ENCODE assay signal across 7 mouse cellular contexts in genomic region chr1:36939506-36940380, GRCm38 (mm10). TPM values are rescaled to one million over a fixed set of nuclear protein-coding genes. Genes with fewer than 3 reads are reported as not detected.
DNase-seq lines count a peak whose midpoint lies in the region; ATAC-seq and TF ChIP-seq lines count a peak whose summit lies in the region.

No protein-coding gene starts in this region.

- peak overlapping the region; percentile 97 for H3K9ac ChIP-seq in embryonic facial prominence, embryonic 12.5 days
- H3K9ac ChIP-seq in limb, embryonic 12.5 days (replicated peaks), result peak overlapping the region; percentile 92
- H3K9ac ChIP-seq in midbrain, embryonic 15.5 days, result peak overlapping the region; percentile 97

- TF ChIP-seq CTCF in kidney, adult 2 months (conservative IDR thresholded peaks at IDR 0.05; ENCODE audit: insufficient read depth, insufficient read length, low read depth, low read length), result no peak
- TF ChIP-seq CTCF in spleen, adult 2 months (IDR thresholded peaks at IDR 0.05; ENCODE audit: extremely low read depth, insufficient read depth, insufficient read length, insufficient replicate concordance), result no peak

- 1% methylated on average over 79 of the region's 79 CpGs for WGBS in embryonic facial prominence, embryonic 12.5 days
- WGBS in kidney, adult 2 months, result under 1% methylated on average over 71 of the region's 79 CpGs
- WGBS in limb, embryonic 12.5 days, result under 1% methylated on average over 76 of the region's 79 CpGs
- WGBS in midbrain, embryonic 15.5 days, result under 1% methylated on average over 79 of the region's 79 CpGs
- under 1% methylated on average over 77 of the region's 79 CpGs for WGBS in spleen, adult 2 months

- H3K27ac ChIP-seq in embryonic facial prominence, embryonic 12.5 days, result peak overlapping the region; percentile 94
- H3K27ac ChIP-seq in kidney, adult 2 months (ENCODE audit: insufficient read depth, low read depth, low read length), result peak overlapping the region; percentile 98
- H3K27ac ChIP-seq in limb, embryonic 12.5 days, result peak overlapping the region; percentile 93
- peak overlapping the region; percentile 98 for H3K27ac ChIP-seq in midbrain, embryonic 15.5 days
- H3K27ac ChIP-seq in spleen, adult 2 months (ENCODE audit: insufficient read depth, low read length), result peak overlapping the region; percentile 89

- H3K4me1 ChIP-seq in embryonic facial prominence, embryonic 12.5 days, result peaks cover 17% of the 10 kb centered on the region
- H3K4me1 ChIP-seq in kidney, adult 2 months (ENCODE audit: control insufficient read depth, insufficient read depth, low read length), result peaks cover 4% of the 10 kb centered on the region; the same call in 1 of the 2 replicates
- peaks cover 16% of the 10 kb centered on the region for H3K4me1 ChIP-seq in limb, embryonic 12.5 days (replicated peaks)
- peaks cover 34% of the 10 kb centered on the region for H3K4me1 ChIP-seq in midbrain, embryonic 15.5 days
- peaks cover 4% of the 10 kb centered on the region; the same call in 1 of the 2 replicates for H3K4me1 ChIP-seq in spleen, adult 2 months (ENCODE audit: control insufficient read depth, insufficient read depth, insufficient read length)

- ATAC-seq in embryonic facial prominence, embryonic 12.5 days (ENCODE audit: insufficient number of reproducible peaks, insufficient read depth, low FRiP score, low TSS enrichment), result peak; percentile 93
- peak; percentile 97 for ATAC-seq in limb, embryonic 12.5 days (ENCODE audit: insufficient number of reproducible peaks, insufficient read depth, low FRiP score, low TSS enrichment, low read depth)
- peak; percentile 97 for ATAC-seq in midbrain, embryonic 15.5 days (replicated peaks)

- TF ChIP-seq POLR2A in kidney, adult 2 months (IDR thresholded peaks at IDR 0.05; ENCODE audit: low read depth, low read length), result peak; percentile 90
- TF ChIP-seq POLR2A in spleen, adult 2 months (IDR thresholded peaks at IDR 0.05; ENCODE audit: low read depth, low read length), result peak; percentile 90

- H3K36me3 ChIP-seq in embryonic facial prominence, embryonic 12.5 days, result no peaks in the 10 kb centered on the region
- no peaks in the 10 kb centered on the region for H3K36me3 ChIP-seq in kidney, adult 2 months (ENCODE audit: control insufficient read depth, insufficient read depth, low read length)
- no peaks in the 10 kb centered on the region for H3K36me3 ChIP-seq in limb, embryonic 12.5 days
- H3K36me3 ChIP-seq in midbrain, embryonic 15.5 days (replicated peaks), result no peaks in the 10 kb centered on the region
- no peaks in the 10 kb centered on the region for H3K36me3 ChIP-seq in spleen, adult 2 months (ENCODE audit: control insufficient read depth, insufficient read depth, low read length)

- H3K4me2 ChIP-seq in embryonic facial prominence, embryonic 12.5 days (replicated peaks), result peak overlapping the region; percentile 76
- peak overlapping the region; percentile 69 for H3K4me2 ChIP-seq in limb, embryonic 12.5 days
- peak overlapping the region; percentile 76 for H3K4me2 ChIP-seq in midbrain, embryonic 15.5 days

- H3K27me3 ChIP-seq in embryonic facial prominence, embryonic 12.5 days, result no peaks in the 10 kb centered on the region
- no peaks in the 10 kb centered on the region; the same call in 1 of the 2 replicates for H3K27me3 ChIP-seq in kidney, adult 2 months (replicated peaks; ENCODE audit: control insufficient read depth, insufficient read depth, low read length)
- no peaks in the 10 kb centered on the region for H3K27me3 ChIP-seq in limb, embryonic 12.5 days
- H3K27me3 ChIP-seq in midbrain, embryonic 15.5 days (replicated peaks), result no peaks in the 10 kb centered on the region
- H3K27me3 ChIP-seq in spleen, adult 2 months (ENCODE audit: control insufficient read depth, insufficient read depth, low read length), result no peaks in the 10 kb centered on the region

- DNase-seq in adrenal gland, postnatal 25 days, result peak; percentile 93
- peak; percentile 93 to 95 for DNase-seq in heart, adult 18-20 months
- DNase-seq in kidney, adult 2 months, result peak; percentile 96
- DNase-seq in spleen, adult 2 months (ENCODE audit: low read depth in 1 of 2, low spot score in 2 of 2), result peak; percentile 83 to 90

- peak overlapping the region; percentile 97 for H3K4me3 ChIP-seq in embryonic facial prominence, embryonic 12.5 days
- peak overlapping the region; percentile 85 for H3K4me3 ChIP-seq in kidney, adult 2 months (ENCODE audit: insufficient read depth, low read depth, low read length)
- H3K4me3 ChIP-seq in limb, embryonic 12.5 days (replicated peaks), result peak overlapping the region; percentile 82
- peak overlapping the region; percentile 82 for H3K4me3 ChIP-seq in midbrain, embryonic 15.5 days
- H3K4me3 ChIP-seq in spleen, adult 2 months (ENCODE audit: extremely low read depth, insufficient read depth, insufficient read length), result peak overlapping the region; percentile 85

- no peaks in the 10 kb centered on the region for H3K9me3 ChIP-seq in embryonic facial prominence, embryonic 12.5 days
- H3K9me3 ChIP-seq in limb, embryonic 12.5 days, result no peaks in the 10 kb centered on the region
- H3K9me3 ChIP-seq in midbrain, embryonic 15.5 days, result no peaks in the 10 kb centered on the region

RNA-seq across cellular contexts. Expression of gene Tmem131, which starts 3.7 kb away (rescaled TPM):
- total RNA-seq in adrenal gland, postnatal 25 days (2021), result 48.1 and 50.8 TPM in 2 replicates
- 18.5 and 19.9 TPM in 2 replicates for polyA plus RNA-seq in embryonic facial prominence, embryonic 12.5 days (2016; fragmentation: Nextera tagmentation; extraction: Ambion mirVana)
- 10 to 100 TPM; 24.2 to 29.6 TPM for total RNA-seq in heart, adult 18-20 months (2021)
- polyA plus RNA-seq in kidney, adult 2 months (2012; rRNA removed), result 18.9 and 19.0 TPM in 2 replicates
- polyA plus RNA-seq in limb, embryonic 12.5 days (2016; fragmentation: Nextera tagmentation; extraction: Ambion mirVana), result 15.6 and 17.4 TPM in 2 replicates
- 13.1 and 14.8 TPM in 2 replicates for polyA plus RNA-seq in midbrain, embryonic 15.5 days (2015; fragmentation: Nextera tagmentation; extraction: Ambion mirVana)
- polyA plus RNA-seq in spleen, adult 2 months (2012; rRNA removed), result 23.7 and 26.5 TPM in 2 replicates

Comparison
In these comparisons a context has a peak if more than half of its experiments do, and no peak if none do; other contexts are left out.
1. Peak in every context shown above with its lines: DNase-seq, ATAC-seq, H3K4me3 ChIP-seq and H3K27ac ChIP-seq.